Mouse (Mus musculus) gastrocnemius, postnatal 10 days (tissue): ENCODE results near the gene Cdc73. TPM values are rescaled to one million over a fixed set of nuclear protein-coding genes. Genes with fewer than 3 reads are reported as not detected.
"Not testable (repeated sequence)": the region's sequence is repeated elsewhere in the genome, so short reads cannot be mapped to it uniquely, and the experiment has no call there.

ENCODE experiments used
- DNase-seq: peaks from one replicate; pipeline ENCODE4 v3.0.0; 2021; ENCODE audit warnings: mixed read lengths
- total RNA-seq, 2 experiments: library from RNA; stranded (reverse); gene quantifications; 2 replicates each; pipeline ENCODE4 v1.2.3; 2021

The Cdc73 gene
- total RNA-seq, 2 experiments from 2014 or later: 54.0 to 58.6 TPM

GRCm38 (mm10) chr1:143675734-143676361, 26.8 kb downstream of the Cdc73 start:
- DNase-seq: no peak

DNA sequence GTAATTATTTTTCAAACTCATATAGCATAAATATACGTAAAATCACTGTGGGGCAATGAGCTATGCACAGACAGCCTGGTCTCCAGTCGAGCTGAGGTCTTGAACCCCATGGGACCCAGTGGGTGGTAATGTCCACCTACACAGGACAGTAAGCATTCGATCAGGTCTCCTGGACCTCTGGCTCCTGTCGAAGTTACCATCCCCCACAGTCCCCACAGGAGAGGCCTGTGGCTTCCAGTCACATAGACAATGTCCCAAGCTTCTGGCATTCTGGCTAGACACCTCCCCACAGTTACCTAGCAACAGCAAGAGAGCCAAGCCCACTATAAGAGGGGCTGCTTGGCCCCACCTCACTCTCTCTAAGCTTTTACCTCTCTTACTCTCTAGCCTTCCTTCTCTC, 37.9 kb downstream of the Cdc73 start:
- DNase-seq: not testable (repeated sequence)

DNA sequence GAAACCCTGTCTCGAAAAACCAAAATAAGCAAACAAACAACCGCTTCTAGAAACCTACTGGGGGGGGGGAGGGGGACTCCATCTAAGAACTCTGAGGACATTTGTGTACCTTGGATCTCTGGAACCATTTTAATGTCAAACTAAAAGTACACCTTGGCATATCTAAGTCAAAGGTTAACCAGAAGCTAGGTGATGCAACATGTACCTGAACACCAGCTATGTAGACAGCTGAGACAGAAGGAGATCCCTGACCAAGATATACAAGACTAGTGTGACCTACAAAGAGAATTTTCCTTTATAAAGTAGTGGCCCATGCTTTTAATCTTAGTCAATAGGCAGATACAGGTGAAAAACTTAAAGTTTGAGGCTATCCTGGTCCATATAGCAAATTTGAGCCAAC, 39.5 kb downstream of the Cdc73 start:
- DNase-seq: no peak

DNA sequence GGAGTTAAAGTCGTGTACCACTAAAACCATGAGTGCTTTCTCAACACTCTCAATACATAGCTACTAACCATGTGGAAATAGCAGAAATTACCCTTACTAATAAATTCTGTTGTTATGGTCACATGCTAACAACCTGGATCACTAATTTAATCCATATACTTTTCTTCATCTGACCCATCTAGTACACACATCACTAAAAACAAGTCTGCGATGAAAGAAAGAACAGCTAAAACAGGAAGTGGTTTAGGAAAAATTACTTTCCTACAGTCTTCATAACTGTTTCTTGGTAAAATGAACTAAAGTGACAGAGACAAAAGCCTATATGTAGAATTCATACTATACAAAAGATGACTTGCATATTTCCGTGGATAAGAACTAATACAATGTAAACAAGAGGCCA, 49.0 kb downstream of the Cdc73 start:
- no peak for DNase-seq

DNA sequence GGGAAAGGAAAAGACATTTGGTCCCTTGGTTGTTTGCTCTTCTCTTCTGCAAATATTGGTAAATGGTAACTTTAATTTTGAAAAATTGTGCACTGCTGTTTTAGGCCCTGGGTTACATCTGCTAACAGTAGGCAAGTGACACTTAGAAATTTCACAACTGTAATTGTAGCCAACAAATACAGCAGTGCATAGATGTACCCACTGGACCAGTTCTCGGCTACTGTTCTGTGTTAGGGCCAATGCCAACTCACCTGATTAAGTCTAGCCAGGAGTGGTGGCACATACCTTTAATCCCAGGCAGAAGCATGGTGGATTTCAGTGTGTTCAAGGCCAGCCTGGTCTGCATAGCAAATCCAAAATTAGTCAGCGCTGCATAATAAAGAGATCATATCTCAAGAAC, 52.4 kb downstream of the Cdc73 start:
- DNase-seq: no peak

- DNase-seq: no peak
Measured at GRCm38 (mm10) chr1:143646219-143646618, 56.5 kb downstream of the Cdc73 start.

DNA sequence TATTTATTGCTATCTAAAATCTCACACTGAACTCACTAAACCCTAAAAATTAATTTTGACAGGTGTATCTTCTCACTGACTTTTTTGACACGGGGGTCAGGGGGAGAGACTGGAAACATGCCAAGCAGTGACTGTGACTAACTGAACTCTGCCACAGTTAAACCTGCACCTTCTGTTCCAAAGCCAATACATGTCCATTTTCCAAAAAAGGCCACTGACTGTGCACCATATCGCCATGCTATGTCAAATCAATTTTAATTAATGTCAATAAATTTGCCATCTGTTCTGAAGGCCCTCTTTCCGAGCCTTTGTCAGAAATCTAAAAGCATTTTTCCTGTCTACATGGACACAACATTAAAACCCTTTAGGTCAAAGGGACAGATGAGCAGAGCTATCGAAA, 57.3 kb downstream of the Cdc73 start:
- no peak for DNase-seq

DNA sequence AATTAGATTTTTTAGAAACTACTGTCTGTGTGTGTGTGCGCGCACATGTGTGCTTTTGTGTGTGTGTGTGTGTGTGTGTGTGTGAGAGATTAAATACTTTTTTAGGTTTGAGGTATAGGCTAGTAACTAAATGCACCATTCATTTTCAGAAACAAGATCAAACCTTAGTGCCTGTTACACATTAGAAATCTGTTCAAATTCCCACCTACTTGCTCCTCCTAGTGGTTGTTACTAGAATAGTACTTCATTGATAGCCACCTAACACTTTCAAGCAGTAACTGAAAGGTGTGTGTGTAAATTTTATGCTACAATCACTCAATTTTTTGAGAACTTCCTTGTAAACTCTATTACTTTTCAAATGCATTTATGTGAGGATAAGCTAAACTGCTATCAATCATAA, 58.5 kb downstream of the Cdc73 start:
- DNase-seq: no peak

- DNase-seq: peak; percentile 12
Measured at GRCm38 (mm10) chr1:143640650-143641407, 61.9 kb downstream of the Cdc73 start, which contains the start of gene B3galt2. B3galt2 (plus strand) TSS chr1:143640664.

- no peak for DNase-seq
Measured at GRCm38 (mm10) chr1:143632854-143633587, 69.7 kb downstream of the Cdc73 start.

DNA sequence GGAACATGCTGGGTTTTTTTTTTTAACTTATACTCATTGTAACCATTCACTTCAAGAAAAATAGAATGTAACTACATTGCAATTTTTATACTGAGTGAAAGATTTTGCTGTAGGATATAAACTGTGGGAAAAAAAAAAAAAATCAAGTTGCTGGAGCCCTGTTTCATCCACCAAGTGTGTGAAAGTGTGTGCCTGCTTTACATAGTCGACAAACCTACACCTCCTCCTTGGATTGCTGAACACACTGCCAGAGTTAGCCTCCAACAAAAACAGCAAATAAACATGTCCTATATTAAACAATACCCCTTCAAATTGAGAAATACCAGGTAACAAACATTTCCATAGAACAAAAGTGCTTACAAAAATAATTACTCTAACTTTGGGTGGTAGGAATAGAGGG, 70.3 kb downstream of the Cdc73 start:
- DNase-seq: no peak

DNA sequence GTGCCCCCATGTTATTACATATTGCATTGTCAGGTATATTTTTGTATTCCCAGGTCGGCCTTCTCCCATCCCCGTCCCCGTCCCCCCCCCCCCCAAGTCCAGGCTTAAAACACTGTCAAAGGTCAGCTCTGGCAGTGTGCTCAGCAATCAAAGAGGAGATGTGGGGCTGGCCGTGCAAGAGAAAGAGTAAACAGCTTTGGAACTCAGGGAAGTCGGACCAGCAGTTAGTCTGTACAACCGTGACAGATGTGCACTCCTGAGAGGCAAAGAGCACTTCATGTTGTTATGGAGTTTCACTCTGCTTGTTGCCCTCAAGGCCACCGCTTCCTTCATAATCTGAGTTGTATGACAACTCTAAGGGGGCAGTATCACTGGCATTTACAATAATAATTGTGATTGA, 71.4 kb downstream of the Cdc73 start:
- no peak for DNase-seq

DNA sequence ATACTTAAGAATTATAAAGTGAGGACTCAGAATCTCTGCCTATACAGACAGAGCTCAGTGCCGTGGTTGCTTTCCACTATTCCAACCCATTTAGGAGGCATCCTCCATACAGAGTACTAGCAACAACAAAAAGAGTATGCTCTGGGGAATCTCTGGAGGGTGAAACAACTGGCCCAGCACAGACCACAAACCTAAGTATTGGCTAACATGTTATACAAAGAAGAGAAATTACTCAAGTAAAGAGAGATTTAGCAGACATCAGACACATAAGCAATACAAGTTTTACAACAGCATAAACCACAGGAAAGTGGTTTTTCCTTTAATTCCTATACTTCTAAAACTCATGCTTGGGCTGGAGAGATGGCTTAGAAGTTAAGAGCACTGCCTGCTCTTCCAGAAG, 80.1 kb downstream of the Cdc73 start:
- DNase-seq: no peak

- no peak for DNase-seq
Measured at GRCm38 (mm10) chr1:143621930-143622329, 80.8 kb downstream of the Cdc73 start.

DNA sequence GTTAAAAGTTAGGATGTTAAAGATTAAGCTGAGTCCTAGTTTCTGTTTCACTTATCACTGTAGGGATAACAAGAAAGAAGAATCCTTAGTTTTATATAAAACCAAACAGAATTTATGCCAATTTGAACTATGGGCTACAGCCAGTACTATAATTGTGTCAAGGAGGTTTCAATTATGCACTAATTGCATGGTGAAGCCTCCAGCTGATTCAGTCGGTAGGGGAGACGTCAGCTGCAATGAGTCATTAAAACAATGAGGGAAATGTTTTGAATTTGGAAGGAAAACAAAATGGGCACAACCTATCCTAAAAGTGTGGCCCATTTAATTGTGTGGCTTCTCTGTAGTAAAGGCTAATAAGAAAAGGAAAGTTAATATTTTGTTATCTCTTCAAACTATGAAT, 82.9 kb downstream of the Cdc73 start:
- no peak for DNase-seq

GRCm38 (mm10) chr1:143612901-143613300, 89.8 kb downstream of the Cdc73 start:
- DNase-seq: no peak

- no peak for DNase-seq
Measured at GRCm38 (mm10) chr1:143608911-143609310, 93.8 kb downstream of the Cdc73 start.

DNA sequence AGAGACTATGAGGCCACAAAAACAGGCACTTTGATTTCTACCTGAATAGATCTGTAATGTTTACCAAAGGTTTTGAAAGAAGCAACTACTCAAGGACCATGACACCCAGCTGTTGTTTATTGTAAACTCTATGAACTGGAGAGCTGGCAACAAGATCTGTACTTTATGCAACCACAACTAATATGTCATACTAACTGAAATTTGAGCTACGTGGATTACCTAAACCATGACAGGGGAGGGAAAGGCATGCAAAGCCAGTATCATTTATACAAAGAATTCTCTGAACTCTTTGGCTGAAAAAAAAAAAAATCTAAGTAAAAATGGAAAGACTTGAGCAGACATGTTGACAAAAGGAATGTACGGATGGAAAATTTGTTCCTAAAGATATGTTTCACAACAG, 105.8 kb downstream of the Cdc73 start:
- DNase-seq: no peak

DNA sequence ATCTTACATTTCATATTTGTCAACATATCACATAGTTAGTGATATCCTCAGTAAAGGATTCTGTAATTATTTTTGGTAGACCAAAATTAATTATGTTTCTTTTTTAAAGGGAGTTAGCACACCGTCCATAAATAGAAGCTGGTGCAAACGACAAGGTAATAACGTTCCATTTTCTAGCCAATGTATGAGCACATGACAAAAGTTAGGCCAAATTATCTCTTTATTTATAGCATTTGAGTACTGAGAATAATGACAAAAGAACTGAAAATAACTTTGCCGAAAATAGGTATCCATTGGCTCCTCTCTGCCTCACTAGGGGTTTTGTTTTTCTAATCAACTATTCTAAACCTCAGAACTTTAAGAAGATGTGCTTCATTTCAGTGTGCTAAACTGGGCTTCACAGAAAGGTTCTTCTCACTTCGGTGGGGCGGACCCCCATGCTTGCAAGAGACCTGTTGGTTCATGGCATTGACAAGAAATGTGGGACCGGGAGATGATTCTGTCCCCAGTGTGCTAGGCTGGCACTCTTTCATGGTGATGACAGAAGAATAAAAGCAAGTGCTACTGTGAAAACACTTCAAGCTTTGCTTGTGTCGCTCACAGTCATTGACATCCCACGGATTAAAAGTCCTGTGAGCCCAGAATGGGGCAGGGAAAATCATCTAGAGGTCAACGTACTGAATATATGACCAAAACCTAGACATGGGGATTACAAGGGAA, 125.7 kb downstream of the Cdc73 start:
- no peak for DNase-seq

- no peak for DNase-seq
Measured at GRCm38 (mm10) chr1:143558235-143558634, 144.5 kb downstream of the Cdc73 start.

GRCm38 (mm10) chr1:143555533-143555932, 147.2 kb downstream of the Cdc73 start:
- no peak for DNase-seq

DNA sequence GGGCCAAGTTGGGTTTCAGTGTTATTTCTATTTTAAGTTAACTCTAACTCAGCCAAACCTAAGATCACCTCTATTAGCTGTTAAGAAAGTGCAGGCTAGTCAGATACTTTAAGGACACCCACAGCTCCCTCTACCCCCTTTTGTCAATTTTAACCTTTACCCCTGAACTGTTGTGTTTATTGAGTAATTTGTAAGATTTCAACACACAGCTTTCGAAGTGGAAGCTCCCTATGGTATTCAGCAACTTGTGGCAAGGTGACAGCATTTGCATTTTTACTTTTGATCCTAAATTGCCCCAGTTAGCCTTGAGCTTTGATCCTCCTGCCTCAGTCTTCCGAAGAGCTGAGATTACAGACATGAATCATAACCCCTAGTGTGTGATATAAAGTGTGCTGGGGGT, 148.1 kb downstream of the Cdc73 start:
- DNase-seq: no peak
